Mouse (Mus musculus) myocyte (in vitro differentiated cells): ENCODE measurements at regions not wholly inside any gene's neighbourhood (a gene's known extent, or its start where the extent isn't known, plus 50 kb on each side); places are given as distances from the start of the nearest gene placed in this dataset.

Source experiments
- CEBPB ChIP-seq: IDR thresholded peaks from 2 replicates; pipeline ENCODE4 v1.6.1; 2011; ENCODE audit warnings: mild to moderate bottlenecking, moderate library complexity; ENCODE audit not compliant: poor library complexity, insufficient read depth, severe bottlenecking
- MAX ChIP-seq: IDR thresholded peaks from one replicate; pipeline ENCODE4 v1.6.1; 2011; ENCODE audit warnings: low read depth, mild to moderate bottlenecking, control low read depth
- MYOD1 ChIP-seq, 3 experiments: IDR thresholded peaks; one replicate each; pipeline ENCODE4 v1.6.1; 2011; ENCODE audit warnings: control low read depth in 2 of 3, low read depth in 2 of 3, mild to moderate bottlenecking in 2 of 3, moderate library complexity in 1 of 3; ENCODE audit not compliant: insufficient read length in 2 of 3, control insufficient read depth in 1 of 3
- MYOG ChIP-seq, 3 experiments: IDR thresholded peaks; one replicate each; pipeline ENCODE4 v1.6.1; 2011; ENCODE audit warnings: control low read depth in 2 of 3, low read depth in 2 of 3, mild to moderate bottlenecking in 2 of 3; ENCODE audit not compliant: insufficient read length in 2 of 3, control insufficient read depth in 1 of 3, insufficient read depth in 1 of 3
- POLR2A ChIP-seq: IDR thresholded peaks from one replicate; pipeline ENCODE4 v1.6.1; 2011; ENCODE audit warnings: low read depth, mild to moderate bottlenecking, control low read depth, moderate library complexity; ENCODE audit not compliant: insufficient read length
- POLR2AphosphoS2 ChIP-seq: IDR thresholded peaks from one replicate; pipeline ENCODE4 v1.6.1; 2011; ENCODE audit warnings: low read depth, control low read depth; ENCODE audit not compliant: insufficient read length
- TCF12 ChIP-seq: IDR thresholded peaks from one replicate; pipeline ENCODE4 v1.6.1; 2011; ENCODE audit warnings: mild to moderate bottlenecking, control low read depth; ENCODE audit not compliant: poor library complexity, insufficient read depth, severe bottlenecking
- USF1 ChIP-seq: IDR thresholded peaks from one replicate; pipeline ENCODE4 v1.6.1; 2011; ENCODE audit warnings: low read depth, mild to moderate bottlenecking, control low read depth, moderate library complexity

DNA sequence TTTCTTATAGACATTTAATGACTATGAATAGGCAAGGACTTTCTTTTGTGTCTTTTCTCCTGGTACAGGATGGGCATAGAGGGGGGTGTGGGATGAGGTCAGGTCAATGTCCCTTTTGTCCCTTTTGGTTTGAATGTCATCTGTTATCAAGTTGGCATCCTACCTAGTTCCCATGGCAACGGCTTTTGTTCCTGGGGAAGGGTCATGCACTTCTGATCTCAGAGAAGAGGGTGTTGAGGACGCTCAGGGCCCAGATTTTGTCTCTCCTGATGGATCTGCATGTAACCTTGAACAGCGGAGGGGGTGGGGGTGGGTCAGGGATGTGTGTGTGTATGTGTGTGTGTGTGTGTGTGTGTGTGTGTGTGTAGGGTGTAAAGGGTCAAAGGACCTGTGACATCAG, 167.8 kb downstream of the Vrk1 start:
- TF ChIP-seq MAX: no peak
- TF ChIP-seq TCF12: no peak
- no peak for TF ChIP-seq POLR2AphosphoS2
- TF ChIP-seq USF1: no peak
- no peak for TF ChIP-seq POLR2A
- no peak for TF ChIP-seq MYOD1 (IDR thresholded peaks at IDR 0.05; ENCODE audit: control insufficient read depth in 1 of 3, insufficient read length in 2 of 3, low read depth in 2 of 3)
- TF ChIP-seq CEBPB: no peak
- TF ChIP-seq MYOG (IDR thresholded peaks at IDR 0.05; ENCODE audit: control insufficient read depth in 1 of 3, insufficient read depth in 1 of 3, insufficient read length in 2 of 3, low read depth in 2 of 3): no peak
